Mouse (Mus musculus) erythroblast, embryonic 14.5 days (primary cell): ENCODE data around the gene Ypel3.

Source experiments
- GATA1 ChIP-seq: IDR thresholded peaks from 2 replicates; pipeline ENCODE4 v1.6.1; 2012; ENCODE audit warnings: low read length, inconsistent platforms, mixed read lengths
- TAL1 ChIP-seq: IDR thresholded peaks from 3 replicates; pipeline ENCODE4 v1.6.1; 2012; ENCODE audit warnings: low read length, inconsistent platforms, mixed read lengths

DNA sequence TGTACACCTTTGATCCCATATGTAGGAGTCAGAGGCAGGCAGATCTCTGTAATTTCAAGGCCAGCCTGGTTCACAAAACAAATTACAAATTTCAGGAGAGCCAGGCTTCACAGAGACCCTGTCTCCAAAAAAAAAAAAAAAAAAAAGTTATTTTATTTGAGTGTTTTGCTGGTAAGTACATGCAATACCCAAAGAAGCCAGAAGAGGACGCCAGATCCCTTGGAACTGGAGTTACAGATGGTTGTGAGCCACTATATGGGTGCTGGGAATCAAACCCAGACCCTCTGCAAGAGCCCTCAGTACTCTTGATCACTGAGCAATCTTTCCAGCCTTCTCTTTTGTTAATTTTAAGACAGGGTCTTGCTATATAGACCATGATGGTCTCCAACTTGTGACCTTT lies 42.1 kb downstream of the Ypel3 start:
- TF ChIP-seq GATA1, result no peak
- no peak for TF ChIP-seq TAL1
